Comparison of ENCODE assay signal across 19 mouse cellular contexts in the genomic region with DNA sequence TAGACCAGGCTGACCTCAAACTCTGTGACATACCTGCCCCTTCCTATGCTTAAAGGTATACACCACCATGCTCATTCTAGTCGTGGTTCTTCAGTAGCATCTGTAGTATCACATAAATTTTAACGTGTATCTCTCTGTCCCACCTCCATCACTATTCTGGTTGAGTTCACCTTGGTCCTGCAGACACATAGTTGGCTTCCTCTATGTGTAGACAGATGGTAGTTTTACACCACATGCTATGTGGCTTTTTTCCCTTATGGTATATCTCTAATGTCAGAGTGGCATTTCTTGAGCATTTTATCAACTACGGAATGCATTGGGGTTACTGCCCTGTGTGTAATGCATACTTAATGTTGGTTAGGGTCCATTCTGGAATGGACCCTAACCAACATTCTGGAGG. TPM values are rescaled to one million over a fixed set of nuclear protein-coding genes. Genes with fewer than 3 reads are reported as not detected.
DNase-seq lines count a peak whose midpoint lies in the region; ATAC-seq and TF ChIP-seq lines count a peak whose summit lies in the region.
"Had no signal": no experiment of that assay in that cellular context is flagged by ENCODE, and none has a peak within 500 bp of the region (broad histone marks: within the 10 kb centered on the region; RNA-seq: fewer than 3 reads in every experiment).

No protein-coding gene starts in this region.

- no peaks in the 10 kb centered on the region for H3K27me3 ChIP-seq in intestine, embryonic 14.5 days (replicated peaks; ENCODE audit: control insufficient read depth, insufficient read depth, low read length)
- no peaks in the 10 kb centered on the region for H3K27me3 ChIP-seq in intestine, embryonic 16.5 days (replicated peaks; ENCODE audit: control insufficient read depth, insufficient read depth, low read length)
- no peaks in the 10 kb centered on the region for H3K27me3 ChIP-seq in lung, embryonic 14.5 days (ENCODE audit: insufficient read depth, low read length)
- no peaks in the 10 kb centered on the region for H3K27me3 ChIP-seq in neural tube, embryonic 15.5 days (replicated peaks)
- H3K27me3 ChIP-seq: embryonic facial prominence, embryonic 15.5 days; liver, embryonic 13.5 days; megakaryocyte, embryonic 14.5 days had no signal

- no peak overlapping the region for H3K4me3 ChIP-seq in intestine, embryonic 14.5 days (ENCODE audit: low read depth, low read length)
- no peak overlapping the region for H3K4me3 ChIP-seq in intestine, embryonic 16.5 days (ENCODE audit: low read length)
- no peak overlapping the region for H3K4me3 ChIP-seq in lung, embryonic 14.5 days (ENCODE audit: low read depth, low read length)
- H3K4me3 ChIP-seq in neural tube, embryonic 15.5 days (replicated peaks), result no peak overlapping the region
- H3K4me3 ChIP-seq: embryonic facial prominence, embryonic 15.5 days; heart, adult 2 months; hindbrain, embryonic 10.5 days; liver, embryonic 13.5 days; megakaryocyte, embryonic 14.5 days had no signal

- ATAC-seq in intestine, embryonic 14.5 days (replicated peaks; ENCODE audit: low FRiP score, low TSS enrichment, low read depth), result 0 out of 2 replicates have a peak, but pooled peaks have one; percentile 20
- ATAC-seq in intestine, embryonic 16.5 days, result no peak
- ATAC-seq in lung, embryonic 14.5 days (ENCODE audit: insufficient read depth), result peak; percentile 38
- ATAC-seq in neural tube, embryonic 15.5 days (ENCODE audit: low FRiP score), result 0 out of 2 replicates have a peak, but pooled peaks have one; percentile 34

- H3K4me1 ChIP-seq in intestine, embryonic 14.5 days (replicated peaks; ENCODE audit: control insufficient read depth, insufficient read depth, low read length), result 0 out of 2 replicates have a peak, but pooled peaks cover 7% of the 10 kb centered on the region
- peaks cover 3% of the 10 kb centered on the region; the same call in 1 of the 2 replicates for H3K4me1 ChIP-seq in intestine, embryonic 16.5 days (ENCODE audit: control insufficient read depth, insufficient read depth, low read length)
- no peaks in the 10 kb centered on the region for H3K4me1 ChIP-seq in lung, embryonic 14.5 days (ENCODE audit: insufficient read depth)
- H3K4me1 ChIP-seq in neural tube, embryonic 15.5 days, result no peaks in the 10 kb centered on the region
- H3K4me1 ChIP-seq: hindbrain, embryonic 10.5 days had no signal

- H3K9me3 ChIP-seq in intestine, embryonic 14.5 days (ENCODE audit: control insufficient read depth, low read length), result no peaks in the 10 kb centered on the region
- H3K9me3 ChIP-seq in intestine, embryonic 16.5 days (ENCODE audit: control insufficient read depth, low read length), result no peaks in the 10 kb centered on the region
- H3K9me3 ChIP-seq in lung, embryonic 14.5 days (ENCODE audit: low read depth, low read length), result no peaks in the 10 kb centered on the region
- no peaks in the 10 kb centered on the region for H3K9me3 ChIP-seq in neural tube, embryonic 15.5 days (replicated peaks)
- H3K9me3 ChIP-seq: embryonic facial prominence, embryonic 15.5 days; hindbrain, embryonic 10.5 days; liver, embryonic 13.5 days; megakaryocyte, embryonic 14.5 days had no signal

- no peak overlapping the region for H3K9ac ChIP-seq in intestine, embryonic 14.5 days (ENCODE audit: low read length)
- H3K9ac ChIP-seq in intestine, embryonic 16.5 days (ENCODE audit: low read depth, low read length), result no peak overlapping the region
- H3K9ac ChIP-seq in lung, embryonic 14.5 days, result no peak overlapping the region
- no peak overlapping the region for H3K9ac ChIP-seq in neural tube, embryonic 15.5 days (replicated peaks)
- H3K9ac ChIP-seq: embryonic facial prominence, embryonic 15.5 days; liver, embryonic 13.5 days had no signal

- H3K4me2 ChIP-seq in intestine, embryonic 14.5 days (ENCODE audit: low read length), result no peak overlapping the region
- no peak overlapping the region for H3K4me2 ChIP-seq in intestine, embryonic 16.5 days (ENCODE audit: low read depth, low read length)
- H3K4me2 ChIP-seq in lung, embryonic 14.5 days, result no peak overlapping the region
- no peak overlapping the region for H3K4me2 ChIP-seq in neural tube, embryonic 15.5 days
- H3K4me2 ChIP-seq: embryonic facial prominence, embryonic 15.5 days; liver, embryonic 13.5 days had no signal

- peak; percentile 42 for DNase-seq in cerebellum, adult 9-10 months
- no peak for DNase-seq in cerebellum, adult 9-11 months
- no peak for DNase-seq in intestine, embryonic 14.5 days (ENCODE audit: low spot score)
- no peak for DNase-seq in lung, embryonic 14.5 days
- DNase-seq in lung, postnatal 4 days, result no peak
- DNase-seq in layer of hippocampus, postnatal 10 days (ENCODE audit: low spot score in 2 of 2), result no peak
- DNase-seq: adrenal gland, postnatal 10 days; gastrocnemius, postnatal 10 days; heart, adult 2 months; kidney, postnatal 4 days; liver, embryonic 13.5 days; lung, postnatal 10 days; right cerebral cortex, postnatal 4 days; thymus, postnatal 25 days had no signal

- TF ChIP-seq CTCF in lung, embryonic 14.5 days (IDR thresholded peaks at IDR 0.05; ENCODE audit: low read depth), result no peak

- H3K27ac ChIP-seq in intestine, embryonic 14.5 days (ENCODE audit: low read depth), result no peak overlapping the region
- H3K27ac ChIP-seq in intestine, embryonic 16.5 days (ENCODE audit: low read length), result no peak overlapping the region
- no peak overlapping the region for H3K27ac ChIP-seq in lung, embryonic 14.5 days (ENCODE audit: low read depth)
- H3K27ac ChIP-seq in neural tube, embryonic 15.5 days (replicated peaks), result no peak overlapping the region
- H3K27ac ChIP-seq: heart, adult 2 months; hindbrain, embryonic 10.5 days; liver, embryonic 13.5 days had no signal

- 62% methylated on average over 3 of the region's 3 CpGs for WGBS in intestine, embryonic 14.5 days
- 46% methylated on average over 3 of the region's 3 CpGs for WGBS in intestine, embryonic 16.5 days
- WGBS in lung, embryonic 14.5 days, result 47% methylated on average over 3 of the region's 3 CpGs
- WGBS in neural tube, embryonic 15.5 days, result 52% methylated on average over 3 of the region's 3 CpGs

- H3K36me3 ChIP-seq in intestine, embryonic 14.5 days (ENCODE audit: control insufficient read depth, insufficient read depth, low read length), result peaks cover 30% of the 10 kb centered on the region
- H3K36me3 ChIP-seq in intestine, embryonic 16.5 days (ENCODE audit: control insufficient read depth, insufficient read depth, low read length), result 0 out of 2 replicates have a peak, but pooled peaks cover 2% of the 10 kb centered on the region
- H3K36me3 ChIP-seq in lung, embryonic 14.5 days (ENCODE audit: insufficient read depth), result peaks cover 16% of the 10 kb centered on the region
- peaks cover 4% of the 10 kb centered on the region; the same call in 1 of the 2 replicates for H3K36me3 ChIP-seq in neural tube, embryonic 15.5 days

RNA-seq across cellular contexts. Expression of gene Manba, which starts 16.3 kb away (rescaled TPM):
- 17.2 and 17.3 TPM in 2 replicates for polyA plus RNA-seq in intestine, embryonic 14.5 days (2014; fragmentation: Nextera tagmentation; extraction: Ambion mirVana)
- polyA plus RNA-seq in intestine, embryonic 16.5 days (2015; fragmentation: Nextera tagmentation; extraction: Ambion mirVana), result 20.1 and 21.3 TPM in 2 replicates
- polyA plus RNA-seq in lung, embryonic 14.5 days (2014; fragmentation: Nextera tagmentation; extraction: Ambion mirVana), result 10.2 and 10.7 TPM in 2 replicates
- polyA plus RNA-seq in neural tube, embryonic 15.5 days (2015; fragmentation: Nextera tagmentation; extraction: Ambion mirVana), result 7.4 and 8.8 TPM in 2 replicates
- total RNA-seq in layer of hippocampus, postnatal 10 days (2021), result 1 to 10 TPM; 6.9 to 8.0 TPM

RNA-seq across cellular contexts. Expression of gene Ube2d3, which starts 31.2 kb away (rescaled TPM):
- polyA plus RNA-seq in intestine, embryonic 14.5 days (2014; fragmentation: Nextera tagmentation; extraction: Ambion mirVana), result 521 and 530 TPM in 2 replicates
- 497 and 511 TPM in 2 replicates for polyA plus RNA-seq in intestine, embryonic 16.5 days (2015; fragmentation: Nextera tagmentation; extraction: Ambion mirVana)
- polyA plus RNA-seq in lung, embryonic 14.5 days (2014; fragmentation: Nextera tagmentation; extraction: Ambion mirVana), result 586 and 604 TPM in 2 replicates
- 331 and 389 TPM in 2 replicates for polyA plus RNA-seq in neural tube, embryonic 15.5 days (2015; fragmentation: Nextera tagmentation; extraction: Ambion mirVana)
- total RNA-seq in layer of hippocampus, postnatal 10 days (2021), result 100 to 1,000 TPM; 258 to 279 TPM

RNA-seq across cellular contexts. Expression of gene Cisd2, which starts 45.4 kb away (rescaled TPM):
- polyA plus RNA-seq in intestine, embryonic 14.5 days (2014; fragmentation: Nextera tagmentation; extraction: Ambion mirVana), result 56.3 and 57.6 TPM in 2 replicates
- polyA plus RNA-seq in intestine, embryonic 16.5 days (2015; fragmentation: Nextera tagmentation; extraction: Ambion mirVana), result 61.2 and 61.9 TPM in 2 replicates
- polyA plus RNA-seq in lung, embryonic 14.5 days (2014; fragmentation: Nextera tagmentation; extraction: Ambion mirVana), result 61.5 and 66.6 TPM in 2 replicates
- 67.1 and 69.0 TPM in 2 replicates for polyA plus RNA-seq in neural tube, embryonic 15.5 days (2015; fragmentation: Nextera tagmentation; extraction: Ambion mirVana)
- 10 to 100 TPM; 34.9 to 39.1 TPM for total RNA-seq in layer of hippocampus, postnatal 10 days (2021)
